Mouse (Mus musculus) cerebellum, adult 2 months (tissue): ENCODE measurements around the gene Clk3. TPM values are rescaled to one million over a fixed set of nuclear protein-coding genes. Genes with fewer than 3 reads are reported as not detected.

Experiments used
- DNase-seq, 2 experiments: peaks; one replicate each; pipeline ENCODE4 v3.0.0; 2021
- H3K27ac ChIP-seq: fragments of 200-500 bp; 2 replicates; pipeline ENCODE4 v1.5.1; 2012; ENCODE audit warnings: low read length, control low read depth, inconsistent platforms; ENCODE audit not compliant: insufficient read depth
- H3K27me3 ChIP-seq: fragments of 200-500 bp; 2 replicates; pipeline ENCODE4 v1.6.1; 2012; ENCODE audit warnings: inconsistent platforms, mild to moderate bottlenecking, low read length, moderate library complexity; ENCODE audit not compliant: control insufficient read depth, insufficient read depth
- H3K4me1 ChIP-seq: fragments of 200-500 bp; 2 replicates; pipeline ENCODE4 v1.6.1; 2011; ENCODE audit warnings: low read length; ENCODE audit not compliant: control insufficient read depth, insufficient read depth
- H3K4me3 ChIP-seq: fragments of 200-500 bp; replicated peaks from 2 replicates; pipeline ENCODE3; 2011; ENCODE audit warnings: mild to moderate bottlenecking, low read depth, low read length, control low read depth; ENCODE audit not compliant: insufficient read depth
- CTCF ChIP-seq: fragments of 200-500 bp; IDR thresholded peaks from 2 replicates; pipeline ENCODE4 v1.5.1; 2011; ENCODE audit warnings: low read depth, mild to moderate bottlenecking, control low read depth, low read length, moderate library complexity, borderline replicate concordance; ENCODE audit not compliant: insufficient read depth
- POLR2A ChIP-seq: fragments of 200-500 bp; IDR thresholded peaks from 2 replicates; pipeline ENCODE4 v1.6.1; 2011; ENCODE audit warnings: low read length, control low read depth, borderline replicate concordance; ENCODE audit not compliant: insufficient read depth
- WGBS: fragments of 180-500 bp; shearing (Covaris S2); methylation state at CpG from one replicate; pipeline ENCODE4 v1.1.7; 2018; 5-methylcytosine and 5-hydroxymethylcytosine counted together
- polyA plus RNA-seq: library from polyadenylated mRNA; depleted of rRNA; stranded (reverse); fragments of >200 nt; gene quantifications from 2 replicates; pipeline ENCODE4 v1.2.3, GENCODE M21; 2012

Gene Clk3
- polyA plus RNA-seq, 1 experiment: 144 TPM

DNA sequence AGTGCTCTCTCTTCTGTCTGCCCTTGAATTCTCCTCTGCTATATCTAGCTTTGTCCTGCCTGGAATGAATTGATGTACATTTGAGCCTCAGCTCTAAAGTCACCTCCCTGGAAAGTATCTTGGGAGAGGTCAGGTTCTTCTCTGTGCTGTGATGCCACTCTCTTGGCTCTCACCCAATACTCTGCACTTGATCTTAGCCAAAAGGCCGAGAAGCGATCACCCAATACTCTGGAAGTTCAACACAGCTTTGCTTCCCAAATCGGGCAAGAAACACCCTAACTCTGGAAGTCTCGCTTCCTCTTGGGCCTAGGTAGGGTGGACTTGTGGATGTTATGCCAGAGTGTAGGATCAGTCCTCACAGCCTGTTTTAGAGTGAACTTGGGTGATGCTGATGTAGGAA, 1.6 kb upstream of the Clk3 start:
- H3K4me3 ChIP-seq: no peak overlapping the region
- WGBS: 88% methylated on average over 4 of the region's 4 CpGs
- peaks cover 4% of the 10 kb centered on the region for H3K4me1 ChIP-seq
- no peak for DNase-seq
- H3K27me3 ChIP-seq: no peaks in the 10 kb centered on the region
- H3K27ac ChIP-seq: no peak overlapping the region
- no peak for TF ChIP-seq POLR2A
- no peak for TF ChIP-seq CTCF

DNA sequence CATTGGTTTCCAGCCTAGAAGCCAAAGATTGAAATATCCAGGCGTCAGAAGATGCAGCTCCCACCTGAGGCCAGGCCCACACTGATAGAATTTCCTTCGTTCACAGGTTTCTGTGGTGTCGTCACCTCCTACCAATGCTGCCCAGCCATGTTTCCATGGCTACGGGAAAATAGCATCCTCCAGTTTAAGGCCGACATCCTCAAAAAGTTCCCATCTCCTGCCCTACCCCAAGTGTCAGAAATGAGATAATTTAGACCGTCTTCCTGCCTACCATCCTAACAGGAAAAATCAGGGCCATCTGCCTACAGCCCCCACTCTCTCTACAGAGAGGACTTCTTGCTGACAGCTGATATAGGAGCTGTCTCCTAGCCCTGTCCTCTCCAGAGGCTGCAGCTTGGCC, 771 bp upstream of the Clk3 start:
- Histone ChIP-seq H3K4me3 (peak overlapping the region; percentile 54), H3K27me3 (no peaks in the 10 kb centered on the region), H3K27ac (no peak overlapping the region), H3K4me1 (peaks cover 11% of the 10 kb centered on the region)
- TF ChIP-seq CTCF (no peak), POLR2A (no peak)
- no peak for DNase-seq
- 42% methylated on average over 6 of the region's 6 CpGs for WGBS

DNA sequence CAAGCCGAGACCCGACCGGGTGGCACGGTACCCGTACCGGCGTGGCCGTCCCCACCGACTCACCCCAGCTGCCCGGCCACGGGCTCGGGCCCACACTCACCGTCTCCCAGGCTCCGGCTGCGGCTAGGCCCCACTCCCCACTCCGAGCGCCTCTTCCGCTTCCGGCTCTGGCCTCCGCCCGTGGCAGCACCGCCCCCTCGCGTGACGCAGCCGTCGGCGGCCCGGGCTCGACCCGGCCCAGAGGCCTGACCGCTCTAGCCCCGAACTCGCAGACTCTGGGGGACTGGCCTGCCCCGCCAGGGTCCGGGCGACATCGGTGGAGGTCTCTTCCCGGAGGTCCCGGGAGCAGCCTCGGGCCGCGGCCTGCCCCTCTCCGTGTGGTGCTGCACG, 691 bp downstream of the Clk3 start:
- Histone ChIP-seq H3K4me1 (peaks cover 21% of the 10 kb centered on the region), H3K4me3 (peak overlapping the region; percentile 54), H3K27me3 (no peaks in the 10 kb centered on the region), H3K27ac (peak overlapping the region; percentile 89)
- peak; percentile 94 for DNase-seq
- under 1% methylated on average over 45 of the region's 45 CpGs for WGBS
- TF ChIP-seq CTCF: no peak
- 0 out of 2 replicates have a peak, but pooled peaks have one; percentile 49 for TF ChIP-seq POLR2A

GRCm38 (mm10) chr9:57764147-57764973, 1.3 kb downstream of the Clk3 start:
- WGBS: under 1% methylated on average over 57 of the region's 57 CpGs
- Histone ChIP-seq H3K4me1 (peaks cover 26% of the 10 kb centered on the region), H3K4me3 (peak overlapping the region; percentile 54), H3K27me3 (no peaks in the 10 kb centered on the region), H3K27ac (peak overlapping the region; percentile 89)
- DNase-seq: peak; percentile 74 to 75
- TF ChIP-seq POLR2A: no peak
- no peak for TF ChIP-seq CTCF

- 0 out of 2 replicates have a peak, but pooled peaks have one; percentile 15 for TF ChIP-seq POLR2A
- TF ChIP-seq CTCF: peak; percentile 68
- peak; percentile 81 to 88 for DNase-seq
- WGBS: 4% methylated on average over 6 of the region's 6 CpGs
Observed at GRCm38 (mm10) chr9:57762563-57762991, 3.1 kb downstream of the Clk3 start.

DNA sequence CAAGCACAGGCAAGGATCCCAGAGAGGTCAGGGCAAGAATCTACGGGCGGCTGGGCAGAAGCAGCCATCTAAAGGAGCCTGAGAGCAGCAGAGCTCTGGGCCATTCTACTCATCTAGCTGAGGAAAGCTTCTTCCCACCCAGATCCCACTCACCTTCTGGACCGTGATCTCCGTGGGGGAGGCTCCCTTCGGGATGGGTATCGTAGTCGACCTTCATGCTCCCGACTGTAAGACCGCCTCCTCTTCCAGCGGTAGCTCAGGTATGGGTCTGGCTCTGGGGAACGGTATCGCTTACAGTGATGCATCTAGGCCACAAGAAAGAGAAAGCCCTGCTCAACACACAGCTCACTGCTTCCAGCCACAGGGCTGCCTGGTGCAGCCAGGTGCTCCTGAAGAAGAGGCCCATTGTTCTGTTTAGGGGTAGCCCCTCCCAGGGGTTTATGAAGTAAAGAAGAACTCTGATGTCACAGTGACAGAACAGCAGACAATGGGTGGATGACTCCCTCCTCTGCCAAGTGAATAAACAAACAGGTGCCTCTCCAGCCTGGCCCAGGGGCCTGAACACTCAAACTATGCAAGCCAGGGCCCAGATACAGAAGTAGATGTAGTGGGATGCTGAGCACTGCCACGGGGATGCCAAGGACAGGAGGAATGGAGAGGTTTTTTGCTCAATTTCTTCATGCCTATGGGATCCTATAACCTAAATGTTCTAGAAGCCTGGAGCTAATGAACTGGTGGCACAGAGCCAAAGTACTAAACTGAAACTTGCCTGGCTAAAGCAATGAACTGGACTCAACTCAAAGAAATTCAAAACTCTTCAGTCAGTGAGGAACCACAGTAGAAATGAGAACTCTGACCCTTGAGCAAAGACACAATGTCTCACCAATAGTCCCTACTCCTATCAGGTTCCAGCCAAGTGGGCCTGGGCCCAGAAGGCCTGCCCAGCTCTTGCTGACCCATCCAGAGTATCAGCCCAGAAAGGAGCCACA, 3.8 kb downstream of the Clk3 start:
- peak overlapping the region; percentile 54 for H3K4me3 ChIP-seq

More at GRCm38 (mm10) chr9:57762563-57762991, 3.1 kb downstream of the Clk3 start:
- Histone ChIP-seq H3K27me3 (no peaks in the 10 kb centered on the region), H3K27ac (peak overlapping the region; percentile 63), H3K4me3 (peak overlapping the region; percentile 54), H3K4me1 (peaks cover 36% of the 10 kb centered on the region)

GRCm38 (mm10) chr9:57760416-57761146, 5.1 kb downstream of the Clk3 start:
- Histone ChIP-seq H3K4me1 (peaks cover 36% of the 10 kb centered on the region), H3K4me3 (no peak overlapping the region), H3K27me3 (no peaks in the 10 kb centered on the region), H3K27ac (no peak overlapping the region)
- WGBS: 86% methylated on average over 24 of the region's 24 CpGs
- TF ChIP-seq POLR2A (no peak), CTCF (no peak)
- no peak for DNase-seq

More for the DNA sequence above, 3.8 kb downstream of the Clk3 start:
- peaks cover 36% of the 10 kb centered on the region for H3K4me1 ChIP-seq
- H3K27ac ChIP-seq: peak overlapping the region; percentile 29
- 82% methylated on average over 13 of the region's 13 CpGs for WGBS
- DNase-seq: no peak
- no peak for TF ChIP-seq POLR2A
- no peak for TF ChIP-seq CTCF
- no peaks in the 10 kb centered on the region for H3K27me3 ChIP-seq
